Mouse (Mus musculus) B cell, adult 62 days (primary cell): ENCODE results near the gene Vmn2r105. TPM values are rescaled to one million over a fixed set of nuclear protein-coding genes. Genes with fewer than 3 reads are reported as not detected.

ENCODE experiments used
- total RNA-seq: library from RNA; stranded (reverse); gene quantifications from 4 replicates; pipeline ENCODE4 v1.2.4, GENCODE M21; 2023

Gene Vmn2r105
- total RNA-seq, result not detected in 4 replicates

DNA sequence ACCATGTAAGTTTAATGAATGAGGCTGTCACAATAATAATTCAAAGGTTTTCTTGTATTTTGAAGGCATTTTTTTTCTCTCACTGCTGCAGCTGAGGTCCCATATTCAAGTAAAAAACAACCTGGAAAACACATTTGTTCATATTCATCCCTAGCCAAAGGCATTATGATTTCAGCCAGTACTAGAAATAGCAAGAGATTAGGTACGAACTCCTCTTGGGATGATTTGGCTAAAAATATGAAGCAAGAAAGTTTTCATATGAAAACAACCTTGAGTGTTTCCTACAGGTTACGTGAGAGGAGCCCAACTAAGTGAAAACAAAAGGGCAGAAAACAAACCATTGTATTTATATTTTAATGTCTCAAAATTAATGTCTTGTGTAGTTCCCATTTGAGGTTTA is at the start of gene Vmn2r105:
Gene Vmn2r105, minus strand, starts transcription at position 101 of the 400 bp plus-strand sequence.

DNA sequence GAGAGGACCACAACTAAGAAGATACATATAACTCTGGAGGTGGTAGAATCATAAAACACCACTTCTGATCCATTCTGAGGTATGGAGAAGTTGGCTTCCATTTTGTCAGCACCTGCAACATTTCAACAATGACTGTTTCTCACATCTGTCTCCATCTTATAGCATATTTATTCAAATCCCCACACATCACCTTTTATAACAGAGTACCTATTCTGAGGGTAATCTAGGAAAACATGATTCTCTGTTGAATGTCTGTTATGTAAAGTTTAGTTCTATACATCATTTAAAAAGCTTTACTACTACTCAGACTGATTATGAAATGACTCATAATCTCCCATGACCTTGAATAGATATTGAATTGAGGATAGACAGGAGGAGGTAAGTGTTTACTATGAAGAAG is 51.9 kb downstream of the Vmn2r105 start, which contains the start of gene Fpr-rs6:
Gene Fpr-rs6, minus strand, starts transcription at position 101 of the 400 bp plus-strand sequence.

Other genes starting within 250 kb of the Vmn2r105 start
- gene Vmn2r104, start 186.7 kb downstream of the Vmn2r105 start, total RNA-seq, result not detected in 4 replicates
- gene Fpr-rs7, start 120.8 kb downstream of the Vmn2r105 start, total RNA-seq, result not detected in 4 replicates
- not detected in 4 replicates for gene Fpr-rs6, start 52.0 kb downstream of the Vmn2r105 start, total RNA-seq
- gene Vmn2r106, start 50.5 kb upstream of the Vmn2r105 start, total RNA-seq, result not detected in 4 replicates
- not detected in 4 replicates for gene Vmn2r107, start 110.2 kb upstream of the Vmn2r105 start, total RNA-seq
- gene Vmn1r224, start 179.1 kb upstream of the Vmn2r105 start, total RNA-seq, result not detected in 4 replicates
- 0.09 TPM in 2 of 4 replicates, not detected in the others for gene Vmn2r108, start 246.3 kb upstream of the Vmn2r105 start, total RNA-seq